Mouse (Mus musculus) embryonic facial prominence, embryonic 15.5 days (tissue): ENCODE measurements around the gene Lmna. TPM values are rescaled to one million over a fixed set of nuclear protein-coding genes. Genes with fewer than 3 reads are reported as not detected.

Source experiments
- ATAC-seq: fragments of 200-750 bp; cut with Nextera tagmentation; 2 replicates; pipeline ENCODE4 v1.8.0; 2017; ENCODE audit warnings: low read depth, moderate TSS enrichment; ENCODE audit not compliant: insufficient number of reproducible peaks, low FRiP score, low TSS enrichment
- H3K27ac ChIP-seq: fragments of 300-500 bp; sonication (generic); replicated peaks from 2 replicates; pipeline ENCODE4 v1.5.1; 2015; ENCODE audit warnings: mild to moderate bottlenecking, inconsistent platforms
- H3K27me3 ChIP-seq: fragments of 300-500 bp; sonication (generic); 2 replicates; pipeline ENCODE4 v1.6.1; 2015; ENCODE audit warnings: inconsistent platforms
- H3K36me3 ChIP-seq: fragments of 300-500 bp; sonication (generic); 2 replicates; pipeline ENCODE4 v1.6.1; 2015; ENCODE audit warnings: mild to moderate bottlenecking, inconsistent platforms
- H3K4me1 ChIP-seq: fragments of 300-500 bp; sonication (generic); 2 replicates; pipeline ENCODE4 v1.6.1; 2015; ENCODE audit warnings: inconsistent platforms
- H3K4me2 ChIP-seq: fragments of 300-500 bp; sonication (generic); replicated peaks from 2 replicates; pipeline ENCODE4 v1.6.1; 2015; ENCODE audit warnings: mild to moderate bottlenecking, inconsistent platforms
- H3K4me3 ChIP-seq: fragments of 300-500 bp; sonication (generic); replicated peaks from 2 replicates; pipeline ENCODE4 v1.5.1; 2015; ENCODE audit warnings: mild to moderate bottlenecking, inconsistent platforms
- H3K9ac ChIP-seq: fragments of 300-500 bp; sonication (generic); 2 replicates; pipeline ENCODE4 v1.6.1; 2015; ENCODE audit warnings: inconsistent platforms
- H3K9me3 ChIP-seq: fragments of 300-500 bp; sonication (generic); replicated peaks from 2 replicates; pipeline ENCODE4 v1.6.1; 2016; ENCODE audit warnings: inconsistent platforms
- WGBS: fragments of 180-500 bp; shearing (Covaris S2); methylation state at CpG from one replicate; pipeline ENCODE4 v1.1.7; 2015; 5-methylcytosine and 5-hydroxymethylcytosine counted together
- polyA plus RNA-seq: library from polyadenylated mRNA; unstranded; fragments of >200 nt; fragmentation: Nextera tagmentation; extraction: Ambion mirVana; gene quantifications from 2 replicates; pipeline ENCODE4 v1.2.1, GENCODE M21; 2015

Gene Lmna
- polyA plus RNA-seq, 1 experiment from 2014 or later, result 625 TPM

- Histone ChIP-seq H3K4me2 (peak overlapping the region; percentile 4; the same call in 1 of the 2 replicates), H3K36me3 (0 out of 2 replicates have a peak, but pooled peaks cover 2% of the 10 kb centered on the region), H3K9me3 (no peaks in the 10 kb centered on the region), H3K27ac (no peak overlapping the region), H3K4me3 (peak overlapping the region; percentile 13; the same call in 1 of the 2 replicates), H3K9ac (no peak overlapping the region), H3K4me1 (peaks cover 30% of the 10 kb centered on the region), H3K27me3 (no peaks in the 10 kb centered on the region)
- 71% methylated on average over 6 of the region's 6 CpGs for WGBS
- ATAC-seq, result no peak
These were observed 37.1 kb upstream of the Lmna start for GRCm38 (mm10) chr3:88546674-88547418.

GRCm38 (mm10) chr3:88544955-88545591 is 35.3 kb upstream of the Lmna start:
- no peak for ATAC-seq
- WGBS, result 57% methylated on average over 20 of the region's 20 CpGs
- no peak overlapping the region for H3K27ac ChIP-seq

GRCm38 (mm10) chr3:88544514-88544913 is 34.8 kb upstream of the Lmna start:
- no peak overlapping the region for H3K9ac ChIP-seq
- WGBS, result 35% methylated on average over 5 of the region's 5 CpGs
- peaks cover 34% of the 10 kb centered on the region for H3K4me1 ChIP-seq
- peaks cover 15% of the 10 kb centered on the region; the same call in 1 of the 2 replicates for H3K36me3 ChIP-seq
- H3K9me3 ChIP-seq, result no peaks in the 10 kb centered on the region
- ATAC-seq, result no peak
- H3K4me3 ChIP-seq, result no peak overlapping the region
- no peak overlapping the region for H3K27ac ChIP-seq
- no peaks in the 10 kb centered on the region for H3K27me3 ChIP-seq
- no peak overlapping the region for H3K4me2 ChIP-seq

More at GRCm38 (mm10) chr3:88544955-88545591, 35.3 kb upstream of the Lmna start:
- H3K4me3 ChIP-seq, result no peak overlapping the region
- H3K4me2 ChIP-seq, result no peak overlapping the region
- peaks cover 31% of the 10 kb centered on the region for H3K4me1 ChIP-seq
- H3K9me3 ChIP-seq, result no peaks in the 10 kb centered on the region
- H3K36me3 ChIP-seq, result peaks cover 12% of the 10 kb centered on the region; the same call in 1 of the 2 replicates
- no peaks in the 10 kb centered on the region for H3K27me3 ChIP-seq
- no peak overlapping the region for H3K9ac ChIP-seq

- no peak overlapping the region for H3K9ac ChIP-seq
- H3K36me3 ChIP-seq, result peaks cover 15% of the 10 kb centered on the region; the same call in 1 of the 2 replicates
- no peak for ATAC-seq
- no peak overlapping the region for H3K27ac ChIP-seq
- no peak overlapping the region for H3K4me2 ChIP-seq
- no peak overlapping the region for H3K4me3 ChIP-seq
- H3K27me3 ChIP-seq, result no peaks in the 10 kb centered on the region
- H3K4me1 ChIP-seq, result peaks cover 38% of the 10 kb centered on the region
- WGBS, result 55% methylated on average over 5 of the region's 5 CpGs
- H3K9me3 ChIP-seq, result no peaks in the 10 kb centered on the region
These were observed 34.1 kb upstream of the Lmna start for GRCm38 (mm10) chr3:88543651-88544410.

GRCm38 (mm10) chr3:88543174-88543573 is 33.4 kb upstream of the Lmna start:
- Histone ChIP-seq H3K9me3 (no peaks in the 10 kb centered on the region), H3K9ac (no peak overlapping the region), H3K27ac (no peak overlapping the region), H3K4me1 (peaks cover 39% of the 10 kb centered on the region), H3K4me3 (no peak overlapping the region), H3K36me3 (peaks cover 22% of the 10 kb centered on the region; the same call in 1 of the 2 replicates), H3K27me3 (no peaks in the 10 kb centered on the region), H3K4me2 (no peak overlapping the region)
- WGBS, result 77% methylated on average over 8 of the region's 8 CpGs
- ATAC-seq, result no peak

- Histone ChIP-seq H3K27ac (peak overlapping the region; percentile 5; the same call in 1 of the 2 replicates), H3K36me3 (peaks cover 29% of the 10 kb centered on the region), H3K27me3 (no peaks in the 10 kb centered on the region), H3K4me1 (peaks cover 46% of the 10 kb centered on the region), H3K9me3 (no peaks in the 10 kb centered on the region), H3K9ac (no peak overlapping the region), H3K4me2 (no peak overlapping the region), H3K4me3 (no peak overlapping the region)
- ATAC-seq, result no peak
- 44% methylated on average over 4 of the region's 4 CpGs for WGBS
These were observed 32.7 kb upstream of the Lmna start for GRCm38 (mm10) chr3:88542486-88542885.

- Histone ChIP-seq H3K4me1 (peaks cover 53% of the 10 kb centered on the region), H3K9ac (no peak overlapping the region), H3K4me3 (no peak overlapping the region), H3K27me3 (no peaks in the 10 kb centered on the region), H3K27ac (peak overlapping the region; percentile 12; the same call in 1 of the 2 replicates), H3K9me3 (no peaks in the 10 kb centered on the region), H3K36me3 (peaks cover 36% of the 10 kb centered on the region), H3K4me2 (no peak overlapping the region)
- WGBS, result 57% methylated on average over 7 of the region's 7 CpGs
- ATAC-seq, result no peak
These were observed 32.1 kb upstream of the Lmna start for GRCm38 (mm10) chr3:88541622-88542401.

- Histone ChIP-seq H3K9ac (no peak overlapping the region), H3K27ac (peak overlapping the region; percentile 65), H3K9me3 (no peaks in the 10 kb centered on the region), H3K27me3 (no peaks in the 10 kb centered on the region), H3K4me2 (no peak overlapping the region), H3K36me3 (peaks cover 45% of the 10 kb centered on the region), H3K4me3 (no peak overlapping the region), H3K4me1 (peaks cover 65% of the 10 kb centered on the region)
- no peak for ATAC-seq
- WGBS, result 55% methylated on average over 5 of the region's 5 CpGs
These were observed 30.3 kb upstream of the Lmna start for GRCm38 (mm10) chr3:88540085-88540484.

- no peak for ATAC-seq
- H3K4me3 ChIP-seq, result no peak overlapping the region
- no peaks in the 10 kb centered on the region for H3K27me3 ChIP-seq
- H3K9ac ChIP-seq, result no peak overlapping the region
- no peaks in the 10 kb centered on the region for H3K9me3 ChIP-seq
- WGBS, result 9% methylated on average over 3 of the region's 3 CpGs
- H3K4me2 ChIP-seq, result no peak overlapping the region
- peak overlapping the region; percentile 44 for H3K27ac ChIP-seq
- peaks cover 69% of the 10 kb centered on the region for H3K4me1 ChIP-seq
- peaks cover 45% of the 10 kb centered on the region for H3K36me3 ChIP-seq
These were observed 29.6 kb upstream of the Lmna start for GRCm38 (mm10) chr3:88539397-88539796.

- no peak for ATAC-seq
- Histone ChIP-seq H3K27me3 (no peaks in the 10 kb centered on the region), H3K4me3 (no peak overlapping the region), H3K36me3 (peaks cover 45% of the 10 kb centered on the region), H3K27ac (peak overlapping the region; percentile 39; the same call in 1 of the 2 replicates), H3K4me2 (no peak overlapping the region), H3K9ac (no peak overlapping the region), H3K9me3 (no peaks in the 10 kb centered on the region), H3K4me1 (peaks cover 78% of the 10 kb centered on the region)
- WGBS, result 35% methylated on average over 9 of the region's 9 CpGs
These were observed 28.8 kb upstream of the Lmna start for GRCm38 (mm10) chr3:88538271-88539145.
